Mouse (Mus musculus): Measurements from ENCODE around the gene Grb2.

DNA sequence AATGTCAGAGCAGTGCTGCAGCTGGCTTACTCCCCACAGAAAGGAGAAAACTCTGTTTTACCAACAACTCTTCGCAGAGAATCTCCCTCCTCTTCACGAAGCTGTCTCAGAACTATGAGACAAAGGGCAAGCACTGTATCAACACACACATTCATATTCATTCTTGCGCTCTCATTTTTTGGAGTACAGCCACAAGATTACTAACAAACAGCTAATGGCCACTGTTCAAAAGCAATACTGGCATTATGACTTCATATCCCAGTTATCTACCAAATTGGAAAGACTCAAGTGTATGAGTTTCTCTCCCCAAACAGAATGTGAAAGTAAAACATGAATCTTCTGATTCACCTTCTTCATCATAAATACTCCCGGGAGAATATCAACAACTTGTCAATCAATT is 11.9 kb downstream of the Grb2 start:
- TF ChIP-seq CTCF (IDR thresholded peaks at IDR 0.05) (no peak), POLR2A (IDR thresholded peaks at IDR 0.05; ENCODE audit: insufficient read depth, low read depth, low read length) (no peak)
